Mouse (Mus musculus): Measurements from ENCODE around the gene Phactr3.

DNA sequence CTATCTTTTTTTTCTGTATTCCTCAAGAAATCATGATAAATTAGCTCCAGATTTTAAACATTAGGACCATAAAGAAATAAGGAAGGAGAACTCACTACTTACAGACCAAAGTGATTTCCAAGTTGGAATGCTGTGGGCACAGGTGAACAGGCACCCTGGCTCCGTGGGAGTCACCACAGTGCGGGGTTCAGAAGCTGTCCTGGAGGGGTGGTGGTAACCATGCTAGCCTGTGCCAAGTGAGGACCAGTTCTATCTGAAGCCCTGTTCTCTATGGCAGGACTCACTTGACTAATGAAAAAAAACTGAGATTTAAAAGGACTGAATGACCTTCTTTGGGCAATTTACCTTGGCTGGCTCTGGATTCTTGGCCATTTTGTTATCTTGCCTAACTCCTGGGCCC lies 10.9 kb downstream of the Phactr3 start:
- TF ChIP-seq CTCF (IDR thresholded peaks at IDR 0.05; ENCODE audit: low read depth, low read length), result no peak
- no peak for TF ChIP-seq EP300 (IDR thresholded peaks at IDR 0.05; ENCODE audit: insufficient read depth, low read depth, low read length)

All from ES-Bruce4 (cell line).